Mouse (Mus musculus) intestine, embryonic 15.5 days (tissue): ENCODE measurements around the gene Tgm2. TPM values are rescaled to one million over a fixed set of nuclear protein-coding genes. Genes with fewer than 3 reads are reported as not detected.

Source experiments
- ATAC-seq: fragments of 200-750 bp; cut with Nextera tagmentation; 2 replicates; pipeline ENCODE4 v1.8.0; 2017; ENCODE audit warnings: moderate TSS enrichment, moderate library complexity
- H3K27ac ChIP-seq: fragments of 300-500 bp; sonication (generic); 2 replicates; pipeline ENCODE4 v1.5.1; 2015; ENCODE audit warnings: mild to moderate bottlenecking, inconsistent platforms
- H3K27me3 ChIP-seq: fragments of 300-500 bp; sonication (generic); replicated peaks from 2 replicates; pipeline ENCODE4 v1.6.1; 2015; ENCODE audit warnings: inconsistent platforms
- H3K36me3 ChIP-seq: fragments of 300-500 bp; sonication (generic); 2 replicates; pipeline ENCODE4 v1.6.1; 2015; ENCODE audit warnings: inconsistent platforms
- H3K4me1 ChIP-seq: fragments of 300-500 bp; sonication (generic); replicated peaks from 2 replicates; pipeline ENCODE4 v1.6.1; 2015; ENCODE audit warnings: inconsistent platforms
- H3K4me2 ChIP-seq: fragments of 300-500 bp; sonication (generic); replicated peaks from 2 replicates; pipeline ENCODE4 v1.6.1; 2015; ENCODE audit warnings: mild to moderate bottlenecking, inconsistent platforms
- H3K4me3 ChIP-seq: fragments of 300-500 bp; sonication (generic); replicated peaks from 2 replicates; pipeline ENCODE4 v1.5.1; 2015; ENCODE audit warnings: inconsistent platforms
- H3K9ac ChIP-seq: fragments of 300-500 bp; sonication (generic); 2 replicates; pipeline ENCODE4 v1.6.1; 2015; ENCODE audit warnings: inconsistent platforms
- H3K9me3 ChIP-seq: fragments of 300-500 bp; sonication (generic); 2 replicates; pipeline ENCODE4 v1.6.1; 2016; ENCODE audit warnings: inconsistent platforms
- WGBS: fragments of 180-500 bp; shearing (Covaris S2); methylation state at CpG from one replicate; pipeline ENCODE4 v1.1.7; 2015; 5-methylcytosine and 5-hydroxymethylcytosine counted together
- polyA plus RNA-seq: library from polyadenylated mRNA; unstranded; fragments of >200 nt; fragmentation: Nextera tagmentation; extraction: Ambion mirVana; gene quantifications from 2 replicates; pipeline ENCODE4 v1.2.1, GENCODE M21; 2015

Gene Tgm2
- polyA plus RNA-seq, 1 experiment from 2014 or later: 83.4 TPM

- H3K9ac ChIP-seq: peak overlapping the region; percentile 62
- peaks cover 45% of the 10 kb centered on the region for H3K4me1 ChIP-seq
- no peak; the same call in 1 of the 2 replicates for ATAC-seq
- no peak overlapping the region for H3K27ac ChIP-seq
- 61% methylated on average over 5 of the region's 5 CpGs for WGBS
- peak overlapping the region; percentile 51 for H3K4me3 ChIP-seq
- H3K27me3 ChIP-seq: no peaks in the 10 kb centered on the region
- no peaks in the 10 kb centered on the region for H3K9me3 ChIP-seq
- 0 out of 2 replicates have a peak, but pooled peaks cover 5% of the 10 kb centered on the region for H3K36me3 ChIP-seq
- H3K4me2 ChIP-seq: peak overlapping the region; percentile 73
Measured at GRCm38 (mm10) chr2:158145528-158146065, 639 bp downstream of the Tgm2 start.

- ATAC-seq: no peak
- Histone ChIP-seq H3K9me3 (no peaks in the 10 kb centered on the region), H3K4me1 (peaks cover 48% of the 10 kb centered on the region), H3K27ac (0 out of 2 replicates have a peak overlapping the region, but pooled peaks have one; percentile 33), H3K4me3 (peak overlapping the region; percentile 51), H3K36me3 (0 out of 2 replicates have a peak, but pooled peaks cover 5% of the 10 kb centered on the region), H3K9ac (peak overlapping the region; percentile 62), H3K27me3 (no peaks in the 10 kb centered on the region), H3K4me2 (peak overlapping the region; percentile 73)
- 76% methylated on average over 6 of the region's 6 CpGs for WGBS
Measured at GRCm38 (mm10) chr2:158144750-158145527, 1.3 kb downstream of the Tgm2 start.

GRCm38 (mm10) chr2:158144263-158144662, 2.0 kb downstream of the Tgm2 start:
- H3K9me3 ChIP-seq: no peaks in the 10 kb centered on the region
- no peak for ATAC-seq
- peaks cover 48% of the 10 kb centered on the region for H3K4me1 ChIP-seq
- H3K9ac ChIP-seq: peak overlapping the region; percentile 62; the same call in 1 of the 2 replicates
- H3K4me2 ChIP-seq: peak overlapping the region; percentile 73
- no peak overlapping the region for H3K4me3 ChIP-seq
- H3K27me3 ChIP-seq: no peaks in the 10 kb centered on the region
- peak overlapping the region; percentile 33; the same call in 1 of the 2 replicates for H3K27ac ChIP-seq
- 54% methylated on average over 8 of the region's 8 CpGs for WGBS
- 0 out of 2 replicates have a peak, but pooled peaks cover 5% of the 10 kb centered on the region for H3K36me3 ChIP-seq

- 67% methylated on average over 3 of the region's 3 CpGs for WGBS
- Histone ChIP-seq H3K9ac (0 out of 2 replicates have a peak overlapping the region, but pooled peaks have one; percentile 62), H3K4me1 (peaks cover 48% of the 10 kb centered on the region), H3K4me3 (no peak overlapping the region), H3K9me3 (no peaks in the 10 kb centered on the region), H3K27ac (peak overlapping the region; percentile 33; the same call in 1 of the 2 replicates), H3K27me3 (no peaks in the 10 kb centered on the region), H3K4me2 (peak overlapping the region; percentile 73), H3K36me3 (0 out of 2 replicates have a peak, but pooled peaks cover 5% of the 10 kb centered on the region)
- ATAC-seq: no peak
Measured at GRCm38 (mm10) chr2:158143816-158144215, 2.4 kb downstream of the Tgm2 start.

GRCm38 (mm10) chr2:158142981-158143380, 3.3 kb downstream of the Tgm2 start:
- H3K9me3 ChIP-seq: no peaks in the 10 kb centered on the region
- peaks cover 48% of the 10 kb centered on the region for H3K4me1 ChIP-seq
- no peak for ATAC-seq
- 82% methylated on average over 18 of the region's 18 CpGs for WGBS
- H3K27ac ChIP-seq: no peak overlapping the region
- no peaks in the 10 kb centered on the region for H3K27me3 ChIP-seq
- H3K9ac ChIP-seq: 0 out of 2 replicates have a peak overlapping the region, but pooled peaks have one; percentile 5
- H3K4me2 ChIP-seq: peak overlapping the region; percentile 73
- H3K36me3 ChIP-seq: peaks cover 11% of the 10 kb centered on the region; the same call in 1 of the 2 replicates
- H3K4me3 ChIP-seq: no peak overlapping the region

GRCm38 (mm10) chr2:158141690-158142440, 4.4 kb downstream of the Tgm2 start:
- Histone ChIP-seq H3K9ac (no peak overlapping the region), H3K9me3 (no peaks in the 10 kb centered on the region), H3K27ac (peak overlapping the region; percentile 60), H3K36me3 (peaks cover 11% of the 10 kb centered on the region; the same call in 1 of the 2 replicates), H3K4me2 (peak overlapping the region; percentile 24), H3K27me3 (no peaks in the 10 kb centered on the region), H3K4me3 (no peak overlapping the region), H3K4me1 (peaks cover 48% of the 10 kb centered on the region)
- WGBS: 75% methylated on average over 7 of the region's 7 CpGs
- ATAC-seq: peak; percentile 50

GRCm38 (mm10) chr2:158141271-158141670, 5.0 kb downstream of the Tgm2 start:
- Histone ChIP-seq H3K27ac (peak overlapping the region; percentile 60; the same call in 1 of the 2 replicates), H3K36me3 (peaks cover 11% of the 10 kb centered on the region; the same call in 1 of the 2 replicates), H3K4me1 (peaks cover 48% of the 10 kb centered on the region), H3K4me3 (no peak overlapping the region), H3K27me3 (no peaks in the 10 kb centered on the region), H3K4me2 (no peak overlapping the region), H3K9ac (0 out of 2 replicates have a peak overlapping the region, but pooled peaks have one; percentile 17), H3K9me3 (no peaks in the 10 kb centered on the region)
- no peak for ATAC-seq
- 77% methylated on average over 7 of the region's 7 CpGs for WGBS

- 90% methylated on average over 5 of the region's 5 CpGs for WGBS
- no peak for ATAC-seq
- H3K9ac ChIP-seq: no peak overlapping the region
- H3K4me3 ChIP-seq: no peak overlapping the region
- peak overlapping the region; percentile 57; the same call in 1 of the 2 replicates for H3K27ac ChIP-seq
- H3K36me3 ChIP-seq: peaks cover 11% of the 10 kb centered on the region; the same call in 1 of the 2 replicates
- peaks cover 45% of the 10 kb centered on the region for H3K4me1 ChIP-seq
- H3K27me3 ChIP-seq: no peaks in the 10 kb centered on the region
- no peaks in the 10 kb centered on the region for H3K9me3 ChIP-seq
- no peak overlapping the region for H3K4me2 ChIP-seq
Measured at GRCm38 (mm10) chr2:158140664-158141063, 5.6 kb downstream of the Tgm2 start.

GRCm38 (mm10) chr2:158139628-158140027, 6.6 kb downstream of the Tgm2 start:
- Histone ChIP-seq H3K9me3 (no peaks in the 10 kb centered on the region), H3K36me3 (peaks cover 11% of the 10 kb centered on the region; the same call in 1 of the 2 replicates), H3K4me3 (no peak overlapping the region), H3K4me2 (no peak overlapping the region), H3K27me3 (no peaks in the 10 kb centered on the region), H3K9ac (no peak overlapping the region), H3K4me1 (peaks cover 35% of the 10 kb centered on the region), H3K27ac (peak overlapping the region; percentile 27; the same call in 1 of the 2 replicates)
- peak; percentile 48; the same call in 1 of the 2 replicates for ATAC-seq
- WGBS: 46% methylated on average over 7 of the region's 7 CpGs

GRCm38 (mm10) chr2:158138778-158139177, 7.5 kb downstream of the Tgm2 start:
- Histone ChIP-seq H3K9ac (no peak overlapping the region), H3K27ac (no peak overlapping the region), H3K4me1 (peaks cover 27% of the 10 kb centered on the region), H3K4me2 (no peak overlapping the region), H3K4me3 (no peak overlapping the region), H3K9me3 (no peaks in the 10 kb centered on the region), H3K36me3 (peaks cover 16% of the 10 kb centered on the region; the same call in 1 of the 2 replicates), H3K27me3 (no peaks in the 10 kb centered on the region)
- no peak for ATAC-seq
- WGBS: 93% methylated on average over 9 of the region's 9 CpGs

GRCm38 (mm10) chr2:158137771-158138170, 8.5 kb downstream of the Tgm2 start:
- no peak for ATAC-seq
- Histone ChIP-seq H3K9me3 (no peaks in the 10 kb centered on the region), H3K4me3 (no peak overlapping the region), H3K27ac (no peak overlapping the region), H3K4me1 (peaks cover 21% of the 10 kb centered on the region), H3K36me3 (peaks cover 16% of the 10 kb centered on the region; the same call in 1 of the 2 replicates), H3K27me3 (no peaks in the 10 kb centered on the region), H3K9ac (no peak overlapping the region), H3K4me2 (no peak overlapping the region)
- WGBS: 79% methylated on average over 12 of the region's 12 CpGs
